Mouse (Mus musculus) ES-E14 (cell line): Measurements from ENCODE around the gene Dip2b.

ENCODE experiments used
- CHD2 ChIP-seq: IDR thresholded peaks from 2 replicates; pipeline ENCODE4 v1.6.1; 2014; ENCODE audit warnings: mild to moderate bottlenecking, low read depth, low read length, inconsistent platforms
- HCFC1 ChIP-seq: IDR thresholded peaks from 2 replicates; pipeline ENCODE4 v1.6.1; 2012; ENCODE audit warnings: low read length, inconsistent platforms, borderline replicate concordance; ENCODE audit not compliant: insufficient read depth
- MAFK ChIP-seq: IDR thresholded peaks from 2 replicates; pipeline ENCODE4 v1.6.1; 2014; ENCODE audit warnings: mild to moderate bottlenecking, low read depth, low read length, inconsistent platforms; ENCODE audit not compliant: insufficient read depth
- ZC3H11A ChIP-seq: IDR thresholded peaks from 2 replicates; pipeline ENCODE4 v1.6.1; 2012; ENCODE audit warnings: low read depth, mild to moderate bottlenecking, inconsistent platforms, low read length, borderline replicate concordance
- ZNF384 ChIP-seq: IDR thresholded peaks from 2 replicates; pipeline ENCODE4 v1.6.1; 2012; ENCODE audit warnings: low read depth, low read length, inconsistent platforms

DNA sequence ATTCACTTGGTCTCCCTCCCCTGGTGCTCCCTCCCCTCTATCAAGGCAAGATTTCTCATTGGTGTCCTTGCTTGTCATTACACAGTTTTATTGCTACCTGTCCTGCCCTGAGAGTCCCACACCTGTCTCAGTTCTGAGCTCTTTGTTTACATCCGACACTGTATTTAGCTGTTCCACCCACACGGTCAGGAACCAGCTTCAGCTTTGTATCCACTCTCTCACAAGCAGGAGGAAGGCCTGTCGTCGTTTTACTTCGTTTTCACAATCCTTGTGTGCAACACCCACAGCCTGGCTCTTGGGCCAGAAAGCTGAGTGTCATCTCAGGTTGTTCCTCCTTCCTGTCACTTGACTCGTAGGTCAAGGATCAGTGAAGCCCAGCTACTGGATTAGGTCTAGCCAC is 45.4 kb downstream of the Dip2b start:
- TF ChIP-seq MAFK = no peak
- TF ChIP-seq CHD2 = no peak
- TF ChIP-seq ZNF384 = no peak
- no peak for TF ChIP-seq ZC3H11A
- no peak for TF ChIP-seq HCFC1
